Mouse (Mus musculus) frontal cortex, adult (tissue): ENCODE data around the gene Fem1a.

Source experiments
- ATAC-seq: cut with Nextera tagmentation; 2 replicates; pipeline ENCODE4 v1.9.2; 2017; ENCODE audit warnings: mild to moderate bottlenecking, moderate library complexity, mixed read lengths; ENCODE audit not compliant: low TSS enrichment

Fem1a gene

GRCm38 (mm10) chr17:56278340-56278739 lies 21.7 kb downstream of the Fem1a start:
- ATAC-seq: no peak

- no peak for ATAC-seq
Measured at GRCm38 (mm10) chr17:56279481-56280155, 23.0 kb downstream of the Fem1a start.

- ATAC-seq: no peak
Measured at GRCm38 (mm10) chr17:56281193-56281592, 24.6 kb downstream of the Fem1a start.

GRCm38 (mm10) chr17:56282802-56283201 lies 26.2 kb downstream of the Fem1a start:
- peak; percentile 38 for ATAC-seq

GRCm38 (mm10) chr17:56283316-56283715 lies 26.7 kb downstream of the Fem1a start:
- peak; percentile 86 for ATAC-seq

GRCm38 (mm10) chr17:56285995-56286394 lies 29.4 kb downstream of the Fem1a start:
- ATAC-seq: no peak

- no peak for ATAC-seq
Measured at GRCm38 (mm10) chr17:56287830-56288229, 31.2 kb downstream of the Fem1a start.

GRCm38 (mm10) chr17:56288866-56289265 lies 32.3 kb downstream of the Fem1a start:
- no peak for ATAC-seq

GRCm38 (mm10) chr17:56289371-56290331 lies 33.0 kb downstream of the Fem1a start:
- no peak for ATAC-seq

- 0 out of 2 replicates have a peak, but pooled peaks have one; percentile 21 for ATAC-seq
Measured at GRCm38 (mm10) chr17:56290388-56291170, 34.0 kb downstream of the Fem1a start.

GRCm38 (mm10) chr17:56291171-56291511 lies 34.5 kb downstream of the Fem1a start:
- ATAC-seq: peak; percentile 58

GRCm38 (mm10) chr17:56291826-56292475 lies 35.3 kb downstream of the Fem1a start:
- no peak for ATAC-seq

GRCm38 (mm10) chr17:56292531-56293222 lies 36.1 kb downstream of the Fem1a start, which contains the start of gene Plin3:
Plin3 (minus strand) TSS chr17:56292873.
- ATAC-seq: no peak

- ATAC-seq: no peak
Measured at GRCm38 (mm10) chr17:56293291-56293690, 36.7 kb downstream of the Fem1a start.

GRCm38 (mm10) chr17:56294241-56294640 lies 37.6 kb downstream of the Fem1a start:
- ATAC-seq: no peak

- ATAC-seq: no peak
Measured at GRCm38 (mm10) chr17:56296201-56296600, 39.6 kb downstream of the Fem1a start.

- ATAC-seq: no peak
Measured at GRCm38 (mm10) chr17:56298238-56298637, 41.6 kb downstream of the Fem1a start.

GRCm38 (mm10) chr17:56300186-56300585 lies 43.6 kb downstream of the Fem1a start, which contains the start of gene Arrdc5:
Arrdc5 (minus strand) TSS chr17:56300286.
- no peak for ATAC-seq

- no peak for ATAC-seq
Measured at GRCm38 (mm10) chr17:56302363-56302996, 45.9 kb downstream of the Fem1a start.

- no peak for ATAC-seq
Measured at GRCm38 (mm10) chr17:56303160-56303846, 46.7 kb downstream of the Fem1a start, which contains the start of gene Uhrf1. Uhrf1 (plus strand) TSS chr17:56303321.
